Mouse (Mus musculus): Measurements from ENCODE around the gene Entpd2.

The Entpd2 gene

DNA sequence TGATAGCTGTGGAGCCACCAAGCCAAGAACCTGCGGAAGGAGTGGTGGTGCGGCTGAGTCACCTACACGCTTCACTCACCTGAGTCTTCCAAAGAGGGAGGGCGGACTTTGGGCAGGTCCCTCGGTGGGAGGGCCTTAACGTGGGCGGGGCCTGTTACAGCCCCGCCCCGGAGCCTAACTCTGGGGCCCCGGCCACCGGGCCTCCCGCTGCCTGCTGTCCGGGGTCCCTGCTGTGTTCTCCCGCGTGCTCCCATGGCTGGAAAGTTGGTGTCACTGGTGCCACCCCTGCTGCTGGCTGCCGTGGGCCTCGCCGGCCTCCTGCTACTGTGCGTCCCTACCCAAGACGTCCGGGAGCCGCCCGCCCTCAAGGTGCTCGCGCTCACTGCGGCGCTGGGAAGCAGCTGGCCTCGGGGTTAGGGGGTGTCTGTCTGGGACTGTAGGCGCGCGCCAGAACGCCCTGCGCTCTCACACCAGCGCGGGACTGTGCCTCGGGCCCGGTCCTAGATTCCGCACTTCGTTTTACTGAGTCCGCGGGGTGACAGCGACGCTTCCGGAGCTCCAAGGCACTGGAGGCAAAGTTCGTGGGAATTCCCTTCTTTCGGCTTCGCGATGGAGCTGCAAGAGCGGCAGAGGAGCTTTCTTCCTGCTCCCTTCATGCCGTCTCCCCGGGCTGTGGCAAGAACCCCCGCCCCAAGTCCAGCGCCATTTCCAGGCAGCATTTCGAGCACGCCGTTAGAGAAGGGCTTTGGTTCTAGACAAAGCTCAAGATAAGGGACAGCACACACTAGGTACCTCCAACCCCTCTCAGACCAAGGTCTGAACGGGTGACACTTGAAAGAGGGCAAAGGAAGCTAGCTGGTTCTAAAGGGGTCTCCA, at the start of gene Entpd2:
Entpd2 (plus strand) TSS at position 154 of the 876 bp plus-strand sequence.
- DNase-seq (ENCODE audit: low read depth, low spot score) = no peak

GRCm38 (mm10) chr2:25348162-25348561, 47.5 kb upstream of the Entpd2 start:
- no peak for DNase-seq (ENCODE audit: low read depth, low spot score)

- DNase-seq (ENCODE audit: low read depth, low spot score) = no peak
These were observed 46.2 kb upstream of the Entpd2 start for GRCm38 (mm10) chr2:25349499-25349898.

DNA sequence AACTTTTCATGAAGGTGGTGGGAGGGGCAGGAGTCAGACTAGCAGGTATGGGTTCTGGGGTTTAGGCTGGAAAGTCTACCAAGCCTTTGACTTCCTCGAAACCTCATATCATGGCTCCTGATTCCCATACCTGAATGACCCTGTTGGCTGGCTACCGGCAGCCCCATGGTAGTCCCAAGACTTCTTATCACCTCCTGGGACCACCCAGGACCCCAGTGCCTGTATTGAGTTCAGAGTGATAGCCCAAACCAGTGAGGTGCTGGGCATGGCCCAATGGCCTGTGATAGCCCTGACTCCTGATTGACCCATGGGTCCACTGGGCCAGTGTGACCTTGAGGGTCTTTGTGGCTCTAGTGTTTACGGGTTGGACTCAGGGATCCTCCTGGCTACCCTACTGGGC, 45.0 kb upstream of the Entpd2 start:
- no peak for DNase-seq (ENCODE audit: low read depth, low spot score)

DNA sequence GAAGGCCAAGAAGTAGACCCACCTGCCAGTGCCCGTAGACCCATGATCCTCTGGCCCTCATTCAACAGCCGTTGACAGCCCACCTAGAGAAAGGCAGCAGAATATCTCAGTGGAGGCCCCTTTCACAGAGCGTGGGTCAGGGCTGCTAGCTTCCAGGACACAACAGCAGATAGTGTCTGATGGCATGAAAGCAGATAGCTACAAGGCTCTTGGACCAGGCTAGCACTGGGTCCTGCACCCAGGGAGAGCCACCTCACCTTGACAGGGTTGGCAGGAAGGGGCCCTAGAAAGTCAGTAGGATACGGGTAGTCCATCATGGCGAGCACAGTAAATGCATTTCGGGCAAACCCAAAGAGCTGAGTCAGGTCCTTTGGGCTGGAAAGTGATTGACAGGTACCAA, 41.5 kb upstream of the Entpd2 start:
- no peak for DNase-seq (ENCODE audit: low read depth, low spot score)

DNA sequence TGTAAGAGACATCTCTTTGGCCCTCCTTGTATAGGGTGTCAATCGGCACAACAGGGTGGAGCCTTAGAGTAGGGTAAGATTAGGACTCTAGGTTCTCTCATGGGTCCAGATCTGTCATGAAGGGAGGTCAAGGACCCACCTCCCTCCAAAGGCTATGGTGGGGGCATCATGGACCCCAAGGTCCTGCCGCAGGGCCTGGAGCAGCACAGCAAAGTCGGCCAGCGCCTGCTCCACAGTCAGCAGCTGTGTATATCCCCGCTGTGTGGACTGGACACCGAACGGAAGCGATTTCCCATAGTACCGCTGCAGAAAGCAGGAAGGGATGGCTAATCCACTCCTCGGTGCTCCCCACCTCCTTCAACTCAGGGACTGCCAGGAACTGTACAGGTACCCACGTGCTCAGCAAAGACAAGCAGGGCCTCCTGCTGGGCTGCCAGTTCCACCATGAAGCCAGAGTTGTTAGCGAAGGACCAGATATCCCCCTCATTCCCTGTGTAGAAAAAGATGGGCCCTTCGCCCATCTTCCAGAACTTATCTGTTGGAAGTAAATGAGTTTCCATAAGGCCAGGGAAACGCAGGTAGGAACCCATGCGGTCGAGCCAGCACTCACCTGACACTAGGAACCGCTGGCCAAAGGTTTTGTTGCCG, 40.1 kb upstream of the Entpd2 start:
- no peak for DNase-seq (ENCODE audit: low read depth, low spot score)

GRCm38 (mm10) chr2:25356208-25357079, 39.2 kb upstream of the Entpd2 start, which contains the start of gene Dpp7:
Gene Dpp7, minus strand, starts transcription at chr2:25356359.
- DNase-seq (ENCODE audit: low read depth, low spot score) = peak; percentile 67

GRCm38 (mm10) chr2:25359848-25360247, 35.8 kb upstream of the Entpd2 start:
- DNase-seq (ENCODE audit: low read depth, low spot score) = no peak

GRCm38 (mm10) chr2:25363478-25364178, 32.0 kb upstream of the Entpd2 start:
- DNase-seq (ENCODE audit: low read depth, low spot score) = no peak

GRCm38 (mm10) chr2:25364313-25364712, 31.4 kb upstream of the Entpd2 start:
- no peak for DNase-seq (ENCODE audit: low read depth, low spot score)

GRCm38 (mm10) chr2:25364761-25365090, 30.9 kb upstream of the Entpd2 start:
- DNase-seq (ENCODE audit: low read depth, low spot score) = no peak

GRCm38 (mm10) chr2:25365091-25365761, 30.4 kb upstream of the Entpd2 start, which contains the start of gene Uap1l1:
Gene Uap1l1, minus strand, starts transcription at chr2:25365682.
- DNase-seq (ENCODE audit: low read depth, low spot score) = peak; percentile 36

DNA sequence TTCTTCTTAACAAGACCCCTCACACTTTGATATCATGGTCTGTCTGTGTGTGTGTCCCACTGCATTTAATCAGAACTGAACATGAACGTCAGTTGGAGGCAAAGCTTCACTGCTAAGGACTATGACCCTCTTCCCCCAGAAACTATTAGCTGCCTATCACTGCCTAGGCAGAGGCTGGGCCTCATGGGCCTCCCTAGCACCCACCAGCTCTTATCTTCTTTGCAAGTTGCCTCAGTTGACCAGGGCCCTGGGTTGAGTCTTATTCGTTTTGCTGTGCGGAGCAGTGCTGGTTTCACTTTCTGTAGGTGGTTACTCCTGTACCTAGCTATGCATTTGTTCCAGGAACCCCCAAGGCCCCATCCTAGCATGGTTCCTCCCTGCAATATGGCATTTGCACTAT, 25.7 kb upstream of the Entpd2 start:
- DNase-seq (ENCODE audit: low read depth, low spot score) = no peak

DNA sequence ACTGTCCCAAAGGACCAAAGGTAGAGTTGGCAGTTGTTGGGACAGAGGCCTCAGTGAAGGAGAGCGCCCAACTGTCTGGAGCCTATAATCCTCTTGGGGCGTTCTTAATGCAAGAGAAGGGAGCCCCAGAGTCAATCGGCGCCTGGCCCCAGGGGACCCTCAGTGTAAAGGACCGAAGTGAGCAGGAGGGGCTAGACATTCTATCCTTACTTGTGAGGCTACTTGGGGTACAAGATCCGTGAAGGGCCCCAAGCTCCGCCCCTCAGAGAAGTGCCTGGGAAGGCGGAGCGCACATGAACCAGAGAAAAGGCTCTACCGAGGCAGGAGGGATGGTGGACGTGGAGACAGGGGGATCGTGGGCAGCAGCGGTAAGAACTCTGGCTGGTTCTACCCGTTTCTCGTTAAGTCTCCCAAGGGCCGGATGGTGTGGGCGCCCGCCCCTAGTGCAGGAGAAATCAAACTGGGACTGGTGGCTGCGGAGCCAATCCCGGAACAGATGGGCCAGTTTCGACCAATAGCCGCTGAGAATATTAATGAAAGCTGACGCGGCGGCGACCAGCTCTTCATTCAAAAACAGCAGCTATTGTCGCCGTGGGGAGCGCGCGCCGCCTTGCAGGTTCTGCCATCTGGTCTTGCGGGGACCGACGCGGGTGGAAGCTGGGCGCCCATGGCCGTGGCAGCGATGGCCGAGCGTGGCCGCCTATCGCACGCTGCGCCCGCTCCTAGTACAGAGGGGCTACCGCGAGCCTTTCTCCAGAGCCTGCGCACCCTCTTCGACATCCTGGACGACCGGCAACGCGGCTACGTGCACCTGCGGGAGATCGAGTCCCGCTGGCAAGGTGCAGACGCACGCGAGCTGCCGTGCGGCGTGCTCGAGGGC, 23.7 kb upstream of the Entpd2 start, which contains the start of gene Sapcd2:
Sapcd2 (plus strand) TSS at position 558 of the 880 bp plus-strand sequence.
- peak; percentile 76 for DNase-seq (ENCODE audit: low read depth, low spot score)

GRCm38 (mm10) chr2:25372644-25373391, 22.9 kb upstream of the Entpd2 start:
- DNase-seq (ENCODE audit: low read depth, low spot score) = no peak

DNA sequence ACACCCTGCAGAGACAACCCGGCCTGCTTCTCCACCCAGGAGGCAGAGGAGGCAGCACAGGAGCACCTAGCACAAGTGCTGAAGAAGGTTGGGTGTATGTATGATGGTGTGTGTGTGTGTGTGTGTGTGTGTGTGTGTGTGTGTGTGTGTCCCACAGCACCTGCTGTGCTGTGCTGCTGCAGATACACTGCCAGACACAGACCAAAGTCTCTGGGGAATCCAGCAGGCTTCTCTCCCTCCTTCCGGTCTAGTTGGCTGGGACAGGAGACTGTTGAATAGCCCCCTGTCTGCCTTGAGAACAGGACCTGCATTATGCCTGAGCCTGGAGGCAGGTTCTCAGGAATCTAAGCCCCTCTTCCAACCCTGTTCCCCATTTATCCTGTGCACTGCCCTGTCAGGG, 22.2 kb upstream of the Entpd2 start:
- DNase-seq (ENCODE audit: low read depth, low spot score) = no peak

GRCm38 (mm10) chr2:25376589-25376988, 19.1 kb upstream of the Entpd2 start:
- no peak for DNase-seq (ENCODE audit: low read depth, low spot score)

DNA sequence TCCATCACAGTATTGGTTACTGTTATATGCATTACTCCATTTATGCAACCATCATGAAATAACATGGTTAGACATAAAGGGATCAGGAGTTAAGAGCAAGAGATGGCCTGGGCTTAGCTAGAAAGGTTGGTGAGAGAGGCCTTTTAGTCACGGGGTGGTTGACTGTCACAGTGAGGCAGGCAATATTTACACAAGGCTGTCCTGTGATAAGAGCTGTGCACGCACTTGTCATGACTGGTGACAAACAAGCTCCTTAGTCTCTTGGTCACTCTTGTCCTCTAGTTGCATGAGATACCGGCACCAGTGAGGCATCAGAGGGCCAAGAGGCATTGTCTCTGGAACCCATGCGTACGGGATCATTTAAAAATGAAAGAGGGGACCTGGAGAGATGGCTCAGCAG, 11.2 kb upstream of the Entpd2 start:
- no peak for DNase-seq (ENCODE audit: low read depth, low spot score)

DNA sequence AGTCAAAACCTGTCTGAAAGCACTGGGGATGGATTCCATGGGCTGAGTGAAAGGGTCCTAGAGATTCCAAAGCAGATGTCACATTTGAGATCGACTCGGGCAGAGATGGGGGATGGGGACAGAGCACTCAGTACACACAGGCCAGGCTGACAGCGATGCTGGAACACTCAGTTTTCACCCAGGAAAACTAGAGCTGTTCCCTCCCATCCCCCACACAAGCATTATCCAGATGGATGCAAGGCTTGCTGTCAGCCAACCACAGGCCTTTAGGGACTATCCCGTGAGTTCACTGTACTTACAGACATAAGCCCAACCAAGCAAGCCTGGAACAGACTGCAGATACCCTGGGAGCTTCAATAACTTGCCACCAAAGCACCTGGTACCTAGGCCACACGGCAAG, 4.4 kb upstream of the Entpd2 start:
- no peak for DNase-seq (ENCODE audit: low read depth, low spot score)

Measured in retina, postnatal 7 days (tissue).